Mouse (Mus musculus) liver, postnatal 0 days (tissue): ENCODE results near the gene Agmat.

Experiments used
- CTCF ChIP-seq: sonication (generic); IDR thresholded peaks from 2 replicates; pipeline ENCODE4 v1.5.1; 2016; ENCODE audit warnings: antibody characterized with exemption, low read depth
- EP300 ChIP-seq: IDR thresholded peaks from 2 replicates; pipeline ENCODE4 v1.6.1; 2016; ENCODE audit warnings: antibody characterized with exemption, low read depth, mild to moderate bottlenecking

DNA sequence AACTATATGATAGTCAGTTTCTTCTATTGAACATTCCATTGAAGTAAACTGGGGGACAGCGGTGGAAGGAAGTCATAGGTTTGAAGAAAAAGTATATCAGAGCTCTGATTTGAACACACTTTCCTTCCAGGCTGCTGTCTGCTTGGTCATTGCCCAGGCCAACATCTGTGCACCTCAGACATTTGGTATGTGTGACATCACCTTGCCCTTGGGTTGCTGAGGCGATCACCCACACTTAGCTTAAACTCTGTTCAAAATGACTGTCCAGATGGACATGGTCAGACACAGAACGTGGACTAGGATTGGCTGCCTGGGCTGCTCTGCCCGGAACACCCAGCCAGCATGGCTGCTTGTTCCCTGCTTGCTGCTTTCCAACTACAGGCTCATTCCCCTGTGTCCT lies 4.1 kb upstream of the Agmat start:
- no peak for TF ChIP-seq CTCF
- TF ChIP-seq EP300 = no peak
